Mouse (Mus musculus) C2C12 (cell line): Measurements from ENCODE around the gene Ccnyl1.

Experiments used
- CTCF ChIP-seq: IDR thresholded peaks from one replicate; pipeline ENCODE4 v1.5.1; 2011; ENCODE audit not compliant: control insufficient read depth, insufficient read depth, insufficient read length
- MYOG ChIP-seq: IDR thresholded peaks from one replicate; pipeline ENCODE4 v1.6.1; 2011; ENCODE audit not compliant: control insufficient read depth, insufficient read length; ENCODE audit errors: extremely low read depth

DNA sequence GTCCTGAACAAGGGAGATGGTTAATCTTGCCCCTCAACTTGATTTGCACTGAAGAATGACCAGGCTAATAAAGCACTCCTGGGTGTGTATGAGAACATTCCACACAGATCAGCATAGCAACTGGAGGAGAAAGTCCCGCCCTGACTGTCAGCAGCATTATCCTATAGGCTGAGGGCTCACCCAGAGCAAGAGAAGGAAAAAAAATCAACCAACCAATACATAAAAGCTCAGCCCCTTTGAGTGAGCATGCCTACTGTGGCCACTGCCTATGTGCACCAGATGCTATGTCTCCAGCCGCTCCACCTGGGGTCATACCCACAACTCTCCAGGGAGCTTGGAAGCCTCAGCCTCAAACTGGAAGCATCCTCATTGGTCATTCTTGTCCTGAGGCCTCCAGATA lies 20.8 kb upstream of the Ccnyl1 start:
- no peak for TF ChIP-seq CTCF
- TF ChIP-seq MYOG, result no peak
